Mouse (Mus musculus) brain, embryonic 14.5 days (tissue): ENCODE measurements around the gene Neil3.

Source experiments
- CTCF ChIP-seq: fragments of 200-500 bp; IDR thresholded peaks from 2 replicates; pipeline ENCODE4 v1.5.1; 2012; ENCODE audit warnings: inconsistent platforms, mild to moderate bottlenecking, moderate library complexity, borderline replicate concordance; ENCODE audit not compliant: insufficient read depth, insufficient read length; ENCODE audit errors: extremely low read depth
- POLR2A ChIP-seq: fragments of 200-500 bp; IDR thresholded peaks from 2 replicates; pipeline ENCODE4 v1.6.1; 2012; ENCODE audit warnings: mild to moderate bottlenecking, inconsistent platforms, borderline replicate concordance; ENCODE audit not compliant: poor library complexity, insufficient read depth, insufficient read length, severe bottlenecking; ENCODE audit errors: extremely low read depth

- no peak for TF ChIP-seq POLR2A
- TF ChIP-seq CTCF = peak; percentile 79; the same call in 1 of the 2 replicates
Measured at GRCm38 (mm10) chr8:53607040-53607439, 31.8 kb downstream of the Neil3 start.
